8 mouse cellular contexts compared by ENCODE assay signal in genomic region chr19:5803041-5803880, GRCm38 (mm10). TPM values are rescaled to one million over a fixed set of nuclear protein-coding genes. Genes with fewer than 3 reads are reported as not detected.
DNase-seq lines count a peak whose midpoint lies in the region; ATAC-seq lines count a peak whose summit lies in the region.

No protein-coding gene starts in this region.

- no peaks in the 10 kb centered on the region for H3K27me3 ChIP-seq in megakaryocyte, embryonic 14.5 days (replicated peaks)

- peaks cover 32% of the 10 kb centered on the region for H3K36me3 ChIP-seq in megakaryocyte, embryonic 14.5 days (replicated peaks; ENCODE audit: low read length)

- peak; percentile 70 for ATAC-seq in inflammation-experienced regulatory T-cells, adult 6 months

- peaks cover 47% of the 10 kb centered on the region for H3K4me1 ChIP-seq in megakaryocyte, embryonic 14.5 days

- DNase-seq in adrenal gland, adult (ENCODE audit: inconsistent age in 2 of 2, low spot score in 1 of 2), result peak; percentile 99 to 100
- DNase-seq in embryo, embryonic 10 days (ENCODE audit: low spot score), result peak; percentile 98
- peak; percentile 100 for DNase-seq in gastrocnemius, postnatal 10 days
- peak; percentile 94 to 99 for DNase-seq in left cerebral cortex, adult 9 months (ENCODE audit: low spot score in 2 of 2)
- DNase-seq in right cerebral cortex, adult 2 months (ENCODE audit: low spot score in 2 of 2), result peak; percentile 99
- DNase-seq in urinary bladder, postnatal 10 days (ENCODE audit: low spot score), result peak; percentile 99

- peak overlapping the region; percentile 100 for H3K4me3 ChIP-seq in megakaryocyte, embryonic 14.5 days (replicated peaks)

- no peaks in the 10 kb centered on the region for H3K9me3 ChIP-seq in megakaryocyte, embryonic 14.5 days

RNA-seq across cellular contexts. Expression of gene Scyl1, which starts 32.0 kb away (rescaled TPM):
- total RNA-seq in gastrocnemius, postnatal 10 days (2021), result 10 to 100 TPM; 56.0 to 59.6 TPM
- polyA plus RNA-seq in inflammation-experienced regulatory T-cells, adult 6 months (2017; shearing (Covaris generic)), result 10 to 100 TPM; 14.2 to 19.5 (median 15.4) TPM
- polyA plus RNA-seq in megakaryocyte, embryonic 14.5 days (2012; ENCODE audit: insufficient read depth, low replicate concordance), result 30.0 and 71.8 TPM in 2 replicates

Comparison
In these comparisons a context has a peak if more than half of its experiments do, and no peak if none do; other contexts are left out.
1. Peak in every context shown above with its lines: DNase-seq, ATAC-seq and H3K4me3 ChIP-seq.